ENCODE assay signal across 18 mouse cellular contexts in the genomic region with DNA sequence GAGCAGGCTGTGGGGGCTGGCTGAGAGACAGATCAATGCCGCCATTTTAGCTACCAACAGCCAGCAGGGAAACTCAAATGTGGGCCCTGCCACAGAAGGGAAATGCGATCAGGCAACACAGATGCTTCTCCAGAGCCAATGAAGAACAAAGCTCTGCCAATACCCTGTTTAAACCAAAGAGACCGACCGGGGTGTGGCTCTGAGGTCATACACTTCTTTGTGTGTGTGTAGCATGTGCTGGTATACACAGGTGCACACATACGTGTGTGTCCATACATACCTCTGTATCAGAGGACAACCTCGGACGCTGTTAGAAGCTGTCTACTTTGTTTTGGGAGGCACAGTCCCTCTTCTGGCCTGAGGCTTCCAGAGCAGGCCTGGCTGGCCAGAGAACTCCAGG. TPM values are rescaled to one million over a fixed set of nuclear protein-coding genes. Genes with fewer than 3 reads are reported as not detected.
DNase-seq lines count a peak whose midpoint lies in the region; ATAC-seq and TF ChIP-seq lines count a peak whose summit lies in the region.
"Had no signal": no experiment of that assay in that cellular context is flagged by ENCODE, and none has a peak within 500 bp of the region (broad histone marks: within the 10 kb centered on the region; RNA-seq: fewer than 3 reads in every experiment).

No protein-coding gene starts in this region.

- no peak for TF ChIP-seq CTCF in E14TG2a.4 (conservative IDR thresholded peaks at IDR 0.05; ENCODE audit: low read length)

- no peaks in the 10 kb centered on the region; the same call in 1 of the 2 replicates for H3K36me3 ChIP-seq in forebrain, embryonic 11.5 days (ENCODE audit: control insufficient read depth, insufficient read depth, low read length)
- H3K36me3 ChIP-seq in forebrain, embryonic 16.5 days (ENCODE audit: control insufficient read depth, insufficient read depth), result peaks cover 4% of the 10 kb centered on the region; the same call in 1 of the 2 replicates
- H3K36me3 ChIP-seq in E14TG2a.4 (ENCODE audit: insufficient read depth, low read length), result peaks cover 48% of the 10 kb centered on the region
- H3K36me3 ChIP-seq in forebrain, embryonic 15.5 days, result peaks cover 6% of the 10 kb centered on the region; the same call in 1 of the 2 replicates

- no peak overlapping the region for H3K4me2 ChIP-seq in forebrain, embryonic 11.5 days (ENCODE audit: low read depth, low read length, severe bottlenecking)
- no peak overlapping the region for H3K4me2 ChIP-seq in forebrain, embryonic 16.5 days (ENCODE audit: low read length)
- no peak overlapping the region for H3K4me2 ChIP-seq in forebrain, embryonic 15.5 days (replicated peaks)
- H3K4me2 ChIP-seq: embryonic facial prominence, embryonic 13.5 days had no signal

- no peak for DNase-seq in forebrain, embryonic 11.5 days (ENCODE audit: low spot score)
- DNase-seq in kidney, postnatal 10 days, result peak; percentile 6
- DNase-seq in kidney, adult 9 months, result no peak
- no peak for DNase-seq in frontal cortex, postnatal 25 days (ENCODE audit: low spot score in 2 of 2)
- DNase-seq in frontal cortex, adult 2 months (ENCODE audit: extremely low spot score in 1 of 2, low spot score in 1 of 2), result no peak
- DNase-seq: cerebellum, adult 11-12 months; cerebellum, postnatal 36 days; gastrocnemius, postnatal 25 days; lung, postnatal 14 days; right cerebral cortex, adult 18-20 months had no signal

- WGBS in forebrain, embryonic 11.5 days, result 90% methylated on average over 7 of the region's 7 CpGs
- 76% methylated on average over 7 of the region's 7 CpGs for WGBS in forebrain, embryonic 16.5 days
- 81% methylated on average over 7 of the region's 7 CpGs for WGBS in forebrain, embryonic 15.5 days

- peak overlapping the region; percentile 26; the same call in 1 of the 2 replicates for H3K27ac ChIP-seq in forebrain, embryonic 11.5 days (ENCODE audit: low read depth, low read length)
- no peak overlapping the region for H3K27ac ChIP-seq in forebrain, embryonic 16.5 days (ENCODE audit: low read length)
- H3K27ac ChIP-seq in forebrain, embryonic 15.5 days (replicated peaks), result peak overlapping the region; percentile 0; the same call in 1 of the 2 replicates
- H3K27ac ChIP-seq: embryonic facial prominence, embryonic 13.5 days; left cerebral cortex, adult 2 months had no signal

- H3K9ac ChIP-seq in forebrain, embryonic 11.5 days (ENCODE audit: low read length), result no peak overlapping the region
- no peak overlapping the region for H3K9ac ChIP-seq in forebrain, embryonic 16.5 days (replicated peaks; ENCODE audit: low read depth, low read length)
- no peak overlapping the region for H3K9ac ChIP-seq in forebrain, embryonic 15.5 days (replicated peaks)
- H3K9ac ChIP-seq: embryonic facial prominence, embryonic 13.5 days had no signal

- no peak overlapping the region for H3K4me3 ChIP-seq in forebrain, embryonic 11.5 days (ENCODE audit: low read depth, low read length)
- H3K4me3 ChIP-seq in forebrain, embryonic 16.5 days (replicated peaks; ENCODE audit: low read length), result no peak overlapping the region
- H3K4me3 ChIP-seq in E14TG2a.4 (replicated peaks; ENCODE audit: low read length), result peak overlapping the region; percentile 68
- no peak overlapping the region for H3K4me3 ChIP-seq in forebrain, embryonic 15.5 days
- H3K4me3 ChIP-seq: embryonic facial prominence, embryonic 13.5 days; left cerebral cortex, adult 2 months; myocyte had no signal

- H3K9me3 ChIP-seq in forebrain, embryonic 11.5 days (ENCODE audit: control insufficient read depth, low read length), result no peaks in the 10 kb centered on the region
- H3K9me3 ChIP-seq in forebrain, embryonic 16.5 days (ENCODE audit: control insufficient read depth, low read length), result no peaks in the 10 kb centered on the region
- H3K9me3 ChIP-seq in E14TG2a.4 (ENCODE audit: low read length), result no peaks in the 10 kb centered on the region
- no peaks in the 10 kb centered on the region for H3K9me3 ChIP-seq in forebrain, embryonic 15.5 days
- H3K9me3 ChIP-seq: embryonic facial prominence, embryonic 13.5 days had no signal

- no peaks in the 10 kb centered on the region for H3K27me3 ChIP-seq in forebrain, embryonic 11.5 days (ENCODE audit: control insufficient read depth, insufficient read depth, low read length)
- no peaks in the 10 kb centered on the region for H3K27me3 ChIP-seq in forebrain, embryonic 16.5 days (replicated peaks; ENCODE audit: control insufficient read depth, insufficient read depth, low read length)
- no peaks in the 10 kb centered on the region for H3K27me3 ChIP-seq in E14TG2a.4 (ENCODE audit: insufficient read depth, low read length)
- no peaks in the 10 kb centered on the region for H3K27me3 ChIP-seq in forebrain, embryonic 15.5 days
- H3K27me3 ChIP-seq: CH12.LX; embryonic facial prominence, embryonic 13.5 days; Patski had no signal

- ATAC-seq in forebrain, embryonic 11.5 days (replicated peaks; ENCODE audit: low FRiP score), result no peak
- no peak for ATAC-seq in forebrain, embryonic 16.5 days
- ATAC-seq in forebrain, embryonic 15.5 days (replicated peaks), result no peak
- ATAC-seq: Patski had no signal

- H3K4me1 ChIP-seq in forebrain, embryonic 11.5 days (replicated peaks; ENCODE audit: control insufficient read depth, insufficient read depth, low read length), result peaks cover 8% of the 10 kb centered on the region; the same call in 1 of the 2 replicates
- H3K4me1 ChIP-seq in forebrain, embryonic 16.5 days (replicated peaks; ENCODE audit: control insufficient read depth, insufficient read depth, low read length), result peaks cover 18% of the 10 kb centered on the region
- H3K4me1 ChIP-seq in E14TG2a.4 (replicated peaks; ENCODE audit: low read depth, low read length), result peaks cover 94% of the 10 kb centered on the region
- H3K4me1 ChIP-seq in forebrain, embryonic 15.5 days, result peaks cover 31% of the 10 kb centered on the region

RNA-seq across cellular contexts. Expression of a gene that starts 16.8 kb away (rescaled TPM):
- polyA plus RNA-seq in forebrain, embryonic 11.5 days (2014; fragmentation: Nextera tagmentation; extraction: Ambion mirVana), result 0.76 and 2.5 TPM in 2 replicates
- polyA plus RNA-seq in forebrain, embryonic 16.5 days (2015; fragmentation: Nextera tagmentation; extraction: Ambion mirVana), result 1.6 and 2.0 TPM in 2 replicates
- 0.83 and 1.5 TPM in 2 replicates for polyA plus RNA-seq in forebrain, embryonic 15.5 days (2015; fragmentation: Nextera tagmentation; extraction: Ambion mirVana)
- polyA plus RNA-seq in frontal cortex, adult 2 months (2012; rRNA removed), result 1.0 and 1.1 TPM in 2 replicates
- polyA plus RNA-seq: Patski had no signal

RNA-seq across cellular contexts. Expression of a gene that starts 19.3 kb away (rescaled TPM):
- polyA plus RNA-seq in forebrain, embryonic 11.5 days (2014; fragmentation: Nextera tagmentation; extraction: Ambion mirVana), result 264 and 288 TPM in 2 replicates
- 156 and 176 TPM in 2 replicates for polyA plus RNA-seq in forebrain, embryonic 16.5 days (2015; fragmentation: Nextera tagmentation; extraction: Ambion mirVana)
- polyA plus RNA-seq in forebrain, embryonic 15.5 days (2015; fragmentation: Nextera tagmentation; extraction: Ambion mirVana), result 163 and 174 TPM in 2 replicates
- polyA plus RNA-seq in frontal cortex, adult 2 months (2012; rRNA removed), result 110 and 123 TPM in 2 replicates

RNA-seq across cellular contexts. Expression of a gene that starts 31.0 kb away (rescaled TPM):
- polyA plus RNA-seq in forebrain, embryonic 11.5 days (2014; fragmentation: Nextera tagmentation; extraction: Ambion mirVana), result 63.4 and 63.9 TPM in 2 replicates
- 141 and 147 TPM in 2 replicates for polyA plus RNA-seq in forebrain, embryonic 16.5 days (2015; fragmentation: Nextera tagmentation; extraction: Ambion mirVana)
- polyA plus RNA-seq in forebrain, embryonic 15.5 days (2015; fragmentation: Nextera tagmentation; extraction: Ambion mirVana), result 141 and 146 TPM in 2 replicates
- 39.7 and 41.6 TPM in 2 replicates for polyA plus RNA-seq in frontal cortex, adult 2 months (2012; rRNA removed)
